Mouse (Mus musculus) limb, embryonic 10.5 days (tissue): ENCODE data around the gene Exoc3l2. TPM values are rescaled to one million over a fixed set of nuclear protein-coding genes. Genes with fewer than 3 reads are reported as not detected.
A peak's percentile ranks its signal among the peaks of the same experiment; 100 is the strongest.

Experiments used
- DNase-seq: peaks from one replicate; pipeline ENCODE4 v3.0.0-alpha.2; 2017; ENCODE audit warnings: low spot score
- H3K27ac ChIP-seq: fragments of 300-500 bp; sonication (generic); 2 replicates; pipeline ENCODE4 v1.5.1; 2016; ENCODE audit warnings: mild to moderate bottlenecking
- H3K27me3 ChIP-seq: fragments of 300-500 bp; sonication (generic); 2 replicates; pipeline ENCODE4 v1.6.1; 2016; ENCODE audit warnings: low read depth, mild to moderate bottlenecking; ENCODE audit not compliant: poor library complexity, severe bottlenecking
- H3K36me3 ChIP-seq: fragments of 300-500 bp; sonication (generic); 2 replicates; pipeline ENCODE4 v1.6.1; 2016; ENCODE audit warnings: mild to moderate bottlenecking, moderate library complexity
- H3K4me1 ChIP-seq: fragments of 300-500 bp; sonication (generic); 2 replicates; pipeline ENCODE4 v1.6.1; 2016
- H3K4me3 ChIP-seq: fragments of 300-500 bp; sonication (generic); 2 replicates; pipeline ENCODE4 v1.5.1; 2016; ENCODE audit warnings: mild to moderate bottlenecking, moderate library complexity
- H3K9me3 ChIP-seq: fragments of 300-500 bp; sonication (generic); replicated peaks from 2 replicates; pipeline ENCODE4 v1.6.1; 2016; ENCODE audit warnings: mild to moderate bottlenecking
- WGBS: fragments of 180-500 bp; shearing (Covaris S2); methylation state at CpG from one replicate; pipeline ENCODE4 v1.1.7; 2016; 5-methylcytosine and 5-hydroxymethylcytosine counted together
- polyA plus RNA-seq: library from polyadenylated mRNA; unstranded; fragments of >200 nt; fragmentation: Nextera tagmentation; extraction: Ambion mirVana; gene quantifications from 2 replicates; pipeline ENCODE4 v1.2.1, GENCODE M21; 2016

Exoc3l2 gene
- polyA plus RNA-seq: 1.2 and 1.7 TPM in 2 replicates

- Histone ChIP-seq H3K4me1 (peaks cover 48% of the 10 kb centered on the region), H3K36me3 (no peaks in the 10 kb centered on the region), H3K4me3 (peak within 1 kb of the TSS; percentile 45), H3K9me3 (no peaks in the 10 kb centered on the region), H3K27me3 (peaks cover 23% of the 10 kb centered on the region), H3K27ac (peak within 1 kb of the TSS; percentile 88)
- no peak for DNase-seq
- 13% methylated on average over 6 of the region's 6 CpGs for WGBS
These were observed at the start of gene Exoc3l2 for GRCm38 (mm10) chr7:19462884-19463381. Gene Exoc3l2 (plus strand): TSS chr7:19463331.

GRCm38 (mm10) chr7:19413525-19413924, 49.6 kb upstream of the Exoc3l2 start:
- peaks cover 10% of the 10 kb centered on the region for H3K4me1 ChIP-seq
- H3K27me3 ChIP-seq: peaks cover 46% of the 10 kb centered on the region
- H3K9me3 ChIP-seq: 0 out of 2 replicates have a peak, but pooled peaks cover 2% of the 10 kb centered on the region
- H3K36me3 ChIP-seq: no peaks in the 10 kb centered on the region
- no peak overlapping the region for H3K27ac ChIP-seq
- no peak for DNase-seq
- 83% methylated on average over 3 of the region's 3 CpGs for WGBS
- H3K4me3 ChIP-seq: no peak overlapping the region

- Histone ChIP-seq H3K4me3 (no peak overlapping the region), H3K27ac (no peak overlapping the region), H3K36me3 (no peaks in the 10 kb centered on the region), H3K9me3 (0 out of 2 replicates have a peak, but pooled peaks cover 2% of the 10 kb centered on the region), H3K4me1 (peaks cover 13% of the 10 kb centered on the region), H3K27me3 (peaks cover 73% of the 10 kb centered on the region)
- no peak for DNase-seq
- WGBS: 82% methylated on average over 15 of the region's 15 CpGs
These were observed 46.5 kb upstream of the Exoc3l2 start for GRCm38 (mm10) chr7:19416590-19416989.

DNA sequence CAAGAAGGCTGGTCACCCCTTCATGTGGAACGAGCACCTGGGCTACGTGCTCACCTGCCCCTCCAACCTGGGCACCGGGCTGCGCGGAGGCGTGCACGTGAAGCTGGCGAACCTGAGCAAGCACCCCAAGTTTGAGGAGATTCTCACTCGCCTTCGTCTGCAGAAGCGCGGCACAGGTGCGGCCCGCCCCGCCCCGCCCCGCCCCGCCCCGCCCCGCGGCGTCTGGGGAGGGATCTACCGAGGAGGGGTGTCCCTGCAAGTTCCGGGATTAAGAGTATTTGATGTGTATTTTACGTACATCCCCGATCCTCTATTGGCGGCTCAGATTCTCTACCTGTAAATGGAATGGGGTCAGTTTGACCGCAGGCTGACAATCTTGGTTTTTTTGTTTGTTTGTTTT, 43.0 kb upstream of the Exoc3l2 start:
- H3K36me3 ChIP-seq: peaks cover 4% of the 10 kb centered on the region
- peaks cover 13% of the 10 kb centered on the region for H3K4me1 ChIP-seq
- 0 out of 2 replicates have a peak, but pooled peaks cover 2% of the 10 kb centered on the region for H3K9me3 ChIP-seq
- peaks cover 76% of the 10 kb centered on the region for H3K27me3 ChIP-seq
- no peak overlapping the region for H3K4me3 ChIP-seq
- 5% methylated on average over 28 of the region's 28 CpGs for WGBS
- DNase-seq: no peak
- no peak overlapping the region for H3K27ac ChIP-seq

DNA sequence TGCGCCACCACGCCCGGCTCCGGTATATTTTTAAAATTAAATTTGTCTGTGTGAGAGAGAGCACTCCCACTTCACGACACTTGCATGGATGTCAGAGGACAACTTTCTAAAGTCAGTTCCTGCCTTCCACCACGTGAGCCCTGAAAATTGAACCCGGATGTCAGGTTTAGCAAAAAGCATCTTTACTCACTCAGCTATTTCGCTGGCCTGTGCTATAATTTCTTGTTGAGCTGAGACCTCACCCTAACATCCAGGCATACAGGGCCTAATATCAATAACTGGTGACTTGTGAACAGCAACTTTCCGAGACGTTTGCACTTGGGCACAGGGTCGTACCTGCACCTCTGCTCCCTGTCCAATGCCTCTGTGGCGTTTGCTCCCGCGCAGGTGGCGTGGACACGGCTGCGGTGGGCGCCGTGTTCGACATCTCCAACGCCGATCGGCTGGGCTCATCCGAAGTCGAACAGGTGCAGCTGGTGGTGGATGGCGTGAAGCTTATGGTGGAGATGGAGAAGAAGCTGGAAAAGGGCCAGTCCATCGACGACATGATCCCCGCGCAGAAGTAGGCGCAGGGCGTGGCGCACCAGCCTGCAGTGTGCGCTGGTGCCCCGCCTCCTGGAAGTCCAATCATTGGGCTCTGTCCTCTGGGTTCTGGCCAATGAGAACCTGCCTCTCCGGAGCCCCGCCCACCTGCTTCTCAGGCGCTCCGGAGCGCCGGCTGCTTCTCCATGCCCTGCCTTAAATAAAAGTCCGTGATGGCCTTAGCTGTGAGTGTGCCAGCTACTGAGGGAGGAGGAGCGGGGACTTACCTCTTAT, 42.1 kb upstream of the Exoc3l2 start:
- peaks cover 13% of the 10 kb centered on the region for H3K36me3 ChIP-seq
- no peak overlapping the region for H3K27ac ChIP-seq
- H3K9me3 ChIP-seq: 0 out of 2 replicates have a peak, but pooled peaks cover 2% of the 10 kb centered on the region
- peaks cover 13% of the 10 kb centered on the region for H3K4me1 ChIP-seq
- peaks cover 67% of the 10 kb centered on the region for H3K27me3 ChIP-seq
- DNase-seq: peak; percentile 86
- 12% methylated on average over 43 of the region's 43 CpGs for WGBS
- H3K4me3 ChIP-seq: peak overlapping the region; percentile 49

GRCm38 (mm10) chr7:19423083-19423482, 40.0 kb upstream of the Exoc3l2 start:
- Histone ChIP-seq H3K9me3 (0 out of 2 replicates have a peak, but pooled peaks cover 1% of the 10 kb centered on the region), H3K27me3 (peaks cover 47% of the 10 kb centered on the region), H3K36me3 (peaks cover 34% of the 10 kb centered on the region), H3K4me3 (no peak overlapping the region), H3K27ac (no peak overlapping the region), H3K4me1 (peaks cover 13% of the 10 kb centered on the region)
- 90% methylated on average over 3 of the region's 3 CpGs for WGBS
- no peak for DNase-seq

DNA sequence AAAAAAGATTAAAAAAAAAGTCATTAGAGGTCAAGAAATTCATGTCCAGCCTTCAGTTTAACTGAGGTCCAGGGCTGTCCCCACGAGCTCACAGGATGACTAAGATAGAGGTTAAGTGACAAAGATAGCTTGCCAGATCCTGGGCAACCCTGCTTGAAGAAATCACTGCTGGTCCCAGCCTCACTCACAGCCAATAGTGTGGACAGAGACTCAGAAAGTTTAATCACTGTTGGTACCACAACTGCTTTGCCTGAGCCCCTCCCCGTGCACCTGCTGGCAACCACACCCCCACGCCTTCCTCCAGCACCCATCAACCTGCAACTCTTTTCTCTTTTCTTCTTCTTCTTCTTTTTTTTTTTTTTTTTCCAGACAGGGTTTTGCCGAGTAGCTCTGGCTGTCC, 39.1 kb upstream of the Exoc3l2 start:
- H3K27ac ChIP-seq: no peak overlapping the region
- H3K36me3 ChIP-seq: peaks cover 44% of the 10 kb centered on the region
- no peaks in the 10 kb centered on the region for H3K9me3 ChIP-seq
- H3K4me1 ChIP-seq: peaks cover 13% of the 10 kb centered on the region
- H3K4me3 ChIP-seq: no peak overlapping the region
- H3K27me3 ChIP-seq: peaks cover 37% of the 10 kb centered on the region
- DNase-seq: no peak
- WGBS: 74% methylated on average over 4 of the region's 4 CpGs

DNA sequence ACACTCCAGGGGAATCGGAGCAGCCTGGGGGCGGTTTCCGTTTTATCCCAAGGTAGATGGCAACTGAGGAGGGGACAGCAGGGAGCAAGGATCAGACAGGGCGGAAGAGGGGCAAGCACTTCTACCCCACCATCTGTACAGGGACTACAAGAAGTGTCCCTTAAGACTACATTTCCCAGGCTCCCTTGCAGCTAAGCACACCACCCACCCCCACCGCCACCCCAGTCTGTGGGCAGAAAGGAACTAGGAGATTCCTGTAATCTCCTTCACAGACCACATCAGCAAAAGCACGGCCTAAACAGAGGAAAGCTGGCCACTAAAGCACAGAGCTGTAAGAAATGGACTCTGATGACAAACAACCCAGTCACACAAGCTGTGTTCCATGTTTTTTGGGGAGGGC, 36.8 kb upstream of the Exoc3l2 start:
- H3K36me3 ChIP-seq: peaks cover 67% of the 10 kb centered on the region
- DNase-seq: no peak
- H3K27me3 ChIP-seq: peaks cover 14% of the 10 kb centered on the region; the same call in 1 of the 2 replicates
- 73% methylated on average over 6 of the region's 6 CpGs for WGBS
- H3K9me3 ChIP-seq: no peaks in the 10 kb centered on the region
- peaks cover 2% of the 10 kb centered on the region; the same call in 1 of the 2 replicates for H3K4me1 ChIP-seq
- H3K27ac ChIP-seq: no peak overlapping the region
- no peak overlapping the region for H3K4me3 ChIP-seq

GRCm38 (mm10) chr7:19426888-19427287, 36.2 kb upstream of the Exoc3l2 start:
- no peak overlapping the region for H3K27ac ChIP-seq
- H3K4me1 ChIP-seq: no peaks in the 10 kb centered on the region
- no peaks in the 10 kb centered on the region for H3K9me3 ChIP-seq
- DNase-seq: no peak
- no peak overlapping the region for H3K4me3 ChIP-seq
- peaks cover 10% of the 10 kb centered on the region; the same call in 1 of the 2 replicates for H3K27me3 ChIP-seq
- WGBS: 92% methylated on average over 6 of the region's 6 CpGs
- H3K36me3 ChIP-seq: peaks cover 72% of the 10 kb centered on the region

DNA sequence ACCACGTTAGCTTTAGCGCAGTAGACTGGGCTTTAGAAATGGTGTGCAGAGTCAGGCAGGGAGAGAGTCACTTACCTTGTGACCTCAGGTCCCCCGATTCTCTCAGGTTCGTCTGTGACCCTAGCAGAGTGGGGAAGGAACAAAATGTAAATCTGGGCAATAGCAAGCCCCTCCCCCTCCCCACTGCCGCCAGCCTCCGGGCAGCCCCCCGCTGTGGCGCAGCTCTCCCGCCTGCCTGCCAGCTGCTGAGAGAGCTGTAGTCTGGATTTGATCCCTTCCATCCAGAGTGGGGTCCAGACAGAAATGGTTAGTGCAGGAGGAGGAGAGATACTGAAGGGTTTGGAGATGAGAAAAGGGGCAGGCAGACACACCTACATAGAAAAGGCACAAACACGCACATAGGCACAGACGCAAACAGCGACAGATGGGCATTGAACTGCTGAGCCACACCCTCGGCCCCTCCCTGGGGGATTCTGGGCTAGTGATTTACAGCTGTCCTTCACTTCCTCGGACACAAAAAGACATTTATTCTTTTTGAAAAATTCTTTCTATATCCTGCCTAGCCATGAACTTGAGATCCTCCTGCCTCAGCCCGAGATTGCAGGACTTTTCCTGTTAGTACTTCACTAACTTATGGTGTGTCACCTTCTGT, 35.0 kb upstream of the Exoc3l2 start:
- peaks cover 84% of the 10 kb centered on the region for H3K36me3 ChIP-seq
- 80% methylated on average over 15 of the region's 15 CpGs for WGBS
- no peaks in the 10 kb centered on the region for H3K27me3 ChIP-seq
- no peaks in the 10 kb centered on the region for H3K4me1 ChIP-seq
- H3K27ac ChIP-seq: no peak overlapping the region
- H3K9me3 ChIP-seq: no peaks in the 10 kb centered on the region
- no peak for DNase-seq
- H3K4me3 ChIP-seq: no peak overlapping the region

GRCm38 (mm10) chr7:19429726-19430125, 33.4 kb upstream of the Exoc3l2 start:
- 73% methylated on average over 8 of the region's 8 CpGs for WGBS

GRCm38 (mm10) chr7:19430402-19430801, 32.7 kb upstream of the Exoc3l2 start:
- Histone ChIP-seq H3K4me1 (no peaks in the 10 kb centered on the region), H3K27me3 (no peaks in the 10 kb centered on the region), H3K4me3 (no peak overlapping the region), H3K36me3 (peaks cover 100% of the 10 kb centered on the region), H3K9me3 (no peaks in the 10 kb centered on the region), H3K27ac (no peak overlapping the region)
- DNase-seq: no peak
- 91% methylated on average over 6 of the region's 6 CpGs for WGBS

More at GRCm38 (mm10) chr7:19429726-19430125, 33.4 kb upstream of the Exoc3l2 start:
- Histone ChIP-seq H3K27ac (no peak overlapping the region), H3K4me1 (no peaks in the 10 kb centered on the region), H3K4me3 (no peak overlapping the region), H3K9me3 (no peaks in the 10 kb centered on the region), H3K27me3 (no peaks in the 10 kb centered on the region), H3K36me3 (peaks cover 100% of the 10 kb centered on the region)
- no peak for DNase-seq

DNA sequence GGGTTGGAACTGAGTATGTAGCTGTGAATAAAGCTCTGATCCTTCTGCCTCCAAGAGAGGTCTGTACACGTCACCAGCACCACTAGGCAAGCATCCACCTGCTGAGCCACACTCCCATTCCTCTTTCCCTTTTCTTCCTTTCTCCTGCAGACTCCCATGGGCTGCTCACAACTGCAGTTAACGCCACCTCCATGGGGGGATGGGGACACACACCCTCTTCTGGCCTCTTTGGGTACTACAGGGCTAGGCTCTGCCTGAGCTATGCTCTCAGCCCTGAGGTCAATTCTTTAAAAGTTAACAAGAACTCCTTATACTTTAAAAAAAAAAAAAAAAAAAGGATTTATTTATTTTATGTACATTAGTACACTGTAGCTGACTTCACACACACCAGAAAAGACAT, 30.7 kb upstream of the Exoc3l2 start:
- Histone ChIP-seq H3K4me3 (no peak overlapping the region), H3K27me3 (no peaks in the 10 kb centered on the region), H3K4me1 (no peaks in the 10 kb centered on the region), H3K27ac (no peak overlapping the region), H3K36me3 (peaks cover 100% of the 10 kb centered on the region), H3K9me3 (no peaks in the 10 kb centered on the region)
- no peak for DNase-seq
- WGBS: 98% methylated on average over 2 of the region's 2 CpGs
